Mouse (Mus musculus) liver, adult (tissue): ENCODE measurements around the gene Pid1.

Source experiments
- GATA4 ChIP-seq: IDR thresholded peaks from 2 replicates; pipeline ENCODE4 v1.6.1; 2014; ENCODE audit warnings: mild to moderate bottlenecking, low read length; ENCODE audit not compliant: insufficient replicate concordance

The Pid1 gene

DNA sequence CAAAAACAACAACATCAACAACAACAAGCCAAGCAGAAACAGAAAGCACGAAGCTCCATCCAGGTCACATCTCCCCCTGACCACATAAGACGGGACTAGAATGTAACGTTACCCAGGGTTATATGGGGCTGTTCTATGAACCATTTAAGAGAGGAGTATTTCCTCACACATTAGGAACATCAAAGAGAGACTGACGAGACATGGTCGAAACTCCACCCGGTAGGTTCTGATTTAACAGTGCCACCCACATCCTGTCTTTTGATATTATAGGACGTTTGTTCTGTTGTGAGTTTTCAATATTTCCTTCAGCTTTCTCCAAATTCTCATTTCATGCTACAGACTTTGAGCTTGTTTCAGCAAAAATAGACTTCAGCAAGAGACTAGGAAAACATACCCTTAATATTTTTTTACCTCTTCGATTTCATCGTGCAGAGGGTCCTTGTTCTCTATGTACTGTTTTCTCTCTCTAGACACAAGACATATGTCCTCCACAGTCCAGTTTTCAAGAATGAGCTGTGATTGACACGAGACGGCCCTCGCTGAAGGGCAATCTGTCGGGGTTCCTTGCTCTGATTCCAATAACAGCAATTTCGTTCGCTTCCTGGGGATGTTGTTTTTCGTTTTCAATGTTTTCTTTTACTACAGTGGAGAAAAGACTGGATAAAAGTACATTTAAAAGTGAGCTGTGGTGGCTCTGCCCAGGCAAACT lies 58.1 kb downstream of the Pid1 start:
- TF ChIP-seq GATA4, result no peak

DNA sequence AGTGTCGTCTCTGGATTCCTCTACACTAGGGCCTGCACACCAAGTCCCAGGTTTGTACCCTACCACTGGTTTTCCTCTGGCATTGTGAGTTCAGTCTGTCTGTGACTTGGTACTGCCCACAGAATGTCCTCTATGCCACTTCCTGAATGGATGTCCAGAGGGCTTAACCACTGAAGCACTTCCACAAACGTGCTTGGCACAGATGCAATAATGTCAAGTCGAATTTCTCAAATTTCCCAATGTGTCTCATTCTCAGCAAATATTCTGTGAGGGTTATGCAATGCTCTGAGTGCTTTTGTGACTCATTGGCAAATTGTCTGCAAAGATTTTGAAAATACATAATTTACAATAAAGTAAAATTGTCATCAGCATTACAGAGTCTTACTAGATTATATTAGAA lies 61.2 kb downstream of the Pid1 start:
- no peak for TF ChIP-seq GATA4

DNA sequence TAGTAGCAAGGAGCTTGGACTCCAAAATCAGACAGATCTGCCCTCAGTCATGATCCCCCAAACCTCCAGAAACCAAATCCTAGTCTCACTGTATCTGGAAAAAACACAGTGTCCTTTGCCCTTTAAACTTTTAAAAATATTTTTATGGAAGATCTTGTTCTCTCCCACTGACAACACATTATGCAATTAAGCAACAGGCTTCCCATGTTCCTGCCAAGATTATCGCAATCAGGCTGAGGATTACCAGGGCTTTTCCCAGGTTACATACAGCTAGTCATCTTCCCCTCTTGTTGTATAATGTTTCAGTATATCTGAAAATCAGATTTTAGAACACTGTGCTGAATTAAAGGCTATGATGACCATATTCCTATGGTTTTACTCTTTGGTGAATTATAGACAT lies 64.3 kb downstream of the Pid1 start:
- no peak; the same call in 1 of the 2 replicates for TF ChIP-seq GATA4

DNA sequence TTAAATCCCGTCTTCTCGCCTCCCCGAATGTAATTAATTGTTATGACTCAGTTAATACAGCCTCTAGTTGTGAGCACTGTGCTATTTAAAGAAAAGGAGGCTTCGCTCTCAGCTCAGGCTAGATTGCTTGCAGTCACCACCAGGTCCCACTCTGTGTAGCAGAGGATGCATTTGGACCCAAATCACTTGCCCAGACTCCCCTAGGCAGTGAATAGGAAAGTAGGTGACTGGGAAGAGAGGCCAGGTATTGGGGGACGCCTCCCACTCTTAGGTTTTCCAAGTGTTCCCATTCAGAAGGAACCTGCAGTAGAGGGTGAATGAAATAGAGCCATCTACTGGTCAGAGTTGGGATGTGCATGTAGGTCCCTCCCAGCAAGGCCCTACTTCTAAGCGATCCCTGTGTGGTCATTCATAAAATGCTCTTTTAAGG lies 77.3 kb downstream of the Pid1 start:
- no peak for TF ChIP-seq GATA4

DNA sequence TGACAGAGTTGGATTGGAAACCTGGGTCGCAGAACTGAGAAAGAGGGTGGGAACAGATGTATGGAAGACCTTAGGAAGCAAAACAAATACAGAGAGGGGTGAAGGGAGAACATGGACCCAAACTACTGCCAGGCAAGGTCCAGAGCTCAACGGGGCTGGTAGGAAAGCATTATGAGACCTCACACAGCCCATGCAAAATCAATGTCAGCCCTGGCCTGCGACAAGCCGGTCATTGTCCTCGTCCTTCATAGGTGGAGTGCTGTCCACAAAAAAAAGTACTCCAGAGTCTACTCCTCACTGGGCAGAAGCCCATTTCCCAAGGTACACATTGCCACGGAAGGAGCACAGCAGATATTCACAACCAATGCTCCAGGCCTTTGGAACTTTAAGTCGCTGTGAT lies 78.4 kb downstream of the Pid1 start:
- no peak for TF ChIP-seq GATA4

DNA sequence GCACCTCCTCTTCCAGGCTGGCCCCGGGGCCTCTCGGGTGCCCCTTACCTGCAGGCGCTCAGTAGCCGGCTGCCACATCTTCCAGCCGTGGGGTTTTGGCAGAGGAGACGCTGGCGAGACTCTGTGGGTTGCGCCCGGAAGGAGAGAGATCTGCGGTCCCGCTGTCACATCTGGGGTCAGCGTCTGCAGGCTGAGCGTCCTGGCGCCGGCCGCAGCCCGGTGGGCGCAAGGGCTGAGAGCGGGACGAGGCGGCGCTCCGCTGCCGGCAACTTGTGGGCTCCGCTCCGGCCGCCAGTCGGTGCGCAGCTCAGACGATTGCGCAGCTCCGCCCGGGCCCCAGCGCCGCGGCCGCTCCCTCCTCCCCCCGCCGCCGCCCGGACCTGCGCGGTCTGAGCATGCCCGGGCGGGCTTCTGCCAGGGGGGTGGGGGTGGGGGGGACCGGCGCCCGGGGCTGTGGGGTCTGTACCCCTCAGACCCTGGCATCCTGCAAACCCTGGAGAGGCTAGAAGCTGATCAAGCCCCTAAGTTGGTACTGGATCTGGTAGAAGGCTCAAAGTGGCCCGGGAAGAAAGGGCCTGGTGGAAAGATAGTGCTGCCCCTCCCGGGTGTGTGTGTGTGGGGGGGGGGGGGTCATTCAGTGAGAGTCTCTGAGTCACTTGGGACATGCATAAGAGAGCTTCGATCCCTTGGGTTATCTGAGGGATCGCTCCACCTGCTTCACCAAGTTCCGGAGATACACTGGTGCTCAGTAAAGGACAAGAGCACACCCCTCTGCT lies 79.5 kb downstream of the Pid1 start:
- no peak for TF ChIP-seq GATA4

DNA sequence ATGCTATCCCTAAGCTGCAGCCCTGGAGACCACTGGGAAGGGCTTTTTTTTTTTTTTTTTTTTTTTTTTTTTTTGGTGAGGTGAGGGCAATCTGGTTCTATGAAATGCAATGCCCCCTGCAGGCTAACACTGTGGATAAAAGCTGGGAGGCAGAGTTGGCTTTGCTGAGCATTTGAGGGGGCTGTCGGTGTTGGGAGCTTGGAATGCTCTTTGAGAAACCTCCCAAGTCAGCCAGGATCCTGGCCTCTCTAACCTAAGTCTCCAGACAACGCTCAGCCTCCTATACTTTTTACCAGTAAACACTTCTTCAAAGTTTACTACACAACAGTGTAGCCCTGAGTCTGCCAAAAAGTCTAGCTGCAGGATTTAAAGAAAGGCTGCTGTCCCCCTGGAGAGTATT lies 80.9 kb downstream of the Pid1 start:
- TF ChIP-seq GATA4, result no peak

DNA sequence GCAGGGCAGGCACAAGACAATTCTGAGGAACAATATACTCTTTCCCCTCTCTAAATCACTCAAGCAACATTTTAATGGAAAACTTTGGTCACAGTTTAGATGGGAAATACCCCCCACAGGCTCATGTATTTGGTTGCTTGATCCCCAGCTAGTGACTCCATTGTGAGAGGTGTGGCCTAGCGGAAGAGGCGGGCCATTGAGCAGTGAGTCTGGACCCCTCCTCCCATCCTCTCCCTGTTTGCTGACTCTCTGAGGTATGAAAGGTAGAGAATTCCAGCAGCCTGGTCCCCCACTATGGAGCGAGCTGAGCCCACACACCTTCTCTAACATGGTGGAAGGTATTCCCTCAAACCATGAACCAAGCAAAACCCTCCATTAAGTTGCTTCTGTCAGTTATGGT lies 83.8 kb downstream of the Pid1 start:
- TF ChIP-seq GATA4, result no peak

DNA sequence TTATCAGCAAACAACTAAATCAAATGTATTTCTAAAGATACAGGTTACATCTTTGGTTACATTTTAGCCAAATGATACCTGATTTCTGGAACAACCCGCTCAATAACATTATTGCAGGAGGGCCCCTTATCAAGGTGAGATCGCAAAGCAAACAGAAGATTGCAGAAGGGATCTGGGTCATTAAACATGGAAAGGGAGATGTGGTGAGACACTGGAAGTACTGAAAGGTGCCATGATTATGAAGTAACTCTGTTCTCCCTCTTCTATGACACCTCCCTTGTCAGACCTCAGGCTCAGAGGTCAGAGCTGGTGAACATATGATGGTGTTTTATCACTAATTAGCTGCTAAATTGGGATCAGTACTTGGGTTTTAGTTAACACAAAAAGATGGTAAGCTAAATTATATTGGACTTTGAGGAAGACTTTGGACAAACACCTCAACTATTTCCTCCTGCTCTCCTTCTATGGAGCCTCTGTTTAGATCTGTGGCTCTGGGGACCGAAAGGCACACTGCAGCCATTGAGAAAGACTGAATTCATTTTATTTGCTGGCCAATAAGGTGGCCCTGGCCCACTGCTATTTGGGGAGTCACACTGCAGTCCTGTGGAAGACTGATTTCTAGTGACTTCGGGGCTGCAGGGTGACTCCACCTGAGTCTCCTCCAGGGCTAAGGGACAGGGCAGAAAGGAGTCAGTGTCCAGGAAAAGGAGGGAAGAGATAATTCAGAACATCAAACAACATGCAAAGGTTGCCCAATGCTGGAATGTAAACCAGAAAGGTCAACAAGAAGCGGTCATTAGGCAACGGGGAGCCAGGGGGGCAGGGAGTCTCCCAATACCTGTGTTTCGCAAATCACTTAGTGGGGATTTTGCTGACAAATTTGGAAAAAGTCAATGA lies 85.4 kb downstream of the Pid1 start:
- peak; percentile 100 for TF ChIP-seq GATA4

DNA sequence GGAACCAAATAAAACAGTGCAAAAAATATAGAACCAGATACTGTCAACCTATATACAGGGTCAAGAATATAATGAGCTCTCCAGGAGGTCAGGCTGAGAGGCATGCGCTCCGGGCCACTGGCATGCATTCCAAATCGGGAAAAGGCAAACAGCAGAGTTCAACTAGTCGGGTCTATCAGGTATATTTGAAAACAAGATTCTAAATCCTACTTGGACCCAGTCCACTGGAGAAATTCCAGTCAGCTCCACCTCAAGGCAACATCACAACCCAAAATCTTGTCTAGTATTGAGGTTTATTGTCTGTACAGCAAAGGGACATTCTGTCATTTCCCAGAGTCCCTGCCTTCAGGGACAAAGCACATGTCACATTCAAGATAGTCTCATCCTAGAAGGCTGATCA lies 91.0 kb downstream of the Pid1 start:
- TF ChIP-seq GATA4, result no peak

DNA sequence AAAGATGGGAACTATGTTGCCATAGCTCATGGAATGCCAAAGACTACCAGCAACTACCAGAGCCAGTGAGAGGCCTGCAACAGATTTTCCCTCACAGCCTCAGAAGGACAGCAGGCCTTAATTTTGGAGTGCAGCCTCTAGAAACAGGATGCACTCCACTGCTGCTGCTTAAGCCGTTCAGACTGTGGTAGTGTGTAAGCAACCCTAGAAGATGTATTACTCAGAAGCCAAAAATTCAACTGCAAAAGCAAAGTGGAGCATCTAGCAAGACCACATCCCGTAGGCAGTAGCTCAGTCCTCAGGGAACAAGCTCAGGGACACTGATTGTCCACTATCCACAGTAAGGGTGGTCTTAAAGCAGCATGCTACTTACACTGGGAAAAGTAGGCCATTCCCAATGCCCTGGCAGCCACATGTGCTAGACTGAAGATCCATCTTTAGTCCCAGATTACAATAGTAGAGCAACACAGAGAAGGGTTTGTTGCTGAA lies 92.2 kb downstream of the Pid1 start:
- no peak for TF ChIP-seq GATA4

DNA sequence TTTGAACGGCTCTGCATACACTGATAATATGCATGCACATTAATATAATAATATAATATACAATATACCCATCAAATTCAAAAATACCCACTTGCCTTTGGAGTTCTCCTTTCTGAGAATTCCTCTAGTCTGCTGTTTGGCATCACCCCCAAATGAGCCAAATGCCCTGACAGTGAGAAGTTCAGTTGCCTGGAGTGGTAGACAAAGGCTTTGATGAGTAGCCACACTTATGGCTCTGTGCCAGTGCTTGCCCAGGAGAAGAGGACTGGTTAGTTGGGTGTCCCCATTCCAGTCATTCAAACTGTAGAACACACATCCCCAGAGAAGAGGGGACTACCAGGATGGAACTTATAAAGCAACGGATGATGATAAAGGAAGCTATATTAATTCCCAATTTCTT lies 106.3 kb downstream of the Pid1 start:
- TF ChIP-seq GATA4, result no peak

DNA sequence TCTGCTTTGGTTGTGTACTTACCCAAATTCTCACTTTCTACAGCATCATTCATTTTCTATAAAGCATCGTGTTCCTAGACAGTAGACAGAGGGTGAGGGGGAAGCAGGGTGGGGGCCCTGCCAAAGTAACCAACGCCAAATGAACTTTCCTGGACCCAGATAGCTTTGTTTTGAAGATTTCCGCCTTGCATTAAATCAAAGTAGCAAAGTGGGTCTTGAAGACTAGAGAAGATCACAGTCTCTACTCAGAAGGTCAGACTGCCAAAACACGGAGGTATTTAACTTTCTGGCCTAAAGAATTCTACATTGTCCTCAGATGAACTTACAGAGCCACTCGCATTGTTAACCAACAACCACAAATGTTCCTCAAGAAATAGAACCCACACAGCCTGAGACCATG lies 109.6 kb downstream of the Pid1 start:
- TF ChIP-seq GATA4, result no peak

DNA sequence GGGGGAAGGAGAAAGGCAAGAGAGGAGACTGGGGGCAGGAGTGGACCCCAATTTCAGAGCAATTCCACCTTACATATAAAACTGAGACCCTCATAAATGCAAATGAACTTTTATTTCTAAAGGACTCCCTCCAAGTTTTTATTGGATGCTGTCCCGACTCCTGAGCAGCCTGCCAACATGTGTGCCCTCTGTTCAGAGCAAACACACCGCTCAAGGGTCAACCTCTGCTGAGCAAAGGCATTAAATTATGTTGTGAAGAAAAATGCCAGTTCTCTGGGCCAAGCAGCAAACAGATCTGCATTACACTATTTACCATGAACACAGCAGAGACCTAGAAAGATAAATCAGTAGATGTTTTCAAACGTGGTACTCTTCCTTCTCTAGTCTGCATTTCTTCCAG lies 110.1 kb downstream of the Pid1 start:
- 0 out of 2 replicates have a peak, but pooled peaks have one; percentile 21 for TF ChIP-seq GATA4

DNA sequence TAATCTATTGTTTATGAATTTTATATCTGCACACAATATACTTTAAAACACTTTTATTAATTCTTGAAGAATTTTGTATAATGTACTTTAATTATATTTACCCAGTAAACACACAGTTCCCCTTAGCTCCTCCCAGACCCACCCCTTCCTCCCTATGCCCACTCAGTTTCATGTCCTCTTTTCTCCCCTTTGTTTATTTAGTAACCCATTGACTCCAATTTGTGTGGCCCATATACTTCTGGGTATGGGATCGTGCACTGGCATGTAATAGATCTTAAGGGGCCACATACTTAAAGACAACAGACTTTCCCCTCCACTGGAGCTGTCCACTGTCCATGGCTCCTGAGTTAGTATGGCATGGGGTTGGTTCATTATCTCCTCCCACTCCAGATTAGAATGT lies 112.8 kb downstream of the Pid1 start:
- no peak for TF ChIP-seq GATA4
